Mouse (Mus musculus): ENCODE measurements around the gene 5430403G16Rik.
"Not testable (repeated sequence)": the region's sequence is repeated elsewhere in the genome, so short reads cannot be mapped to it uniquely, and the experiment has no call there.

5430403G16Rik gene

DNA sequence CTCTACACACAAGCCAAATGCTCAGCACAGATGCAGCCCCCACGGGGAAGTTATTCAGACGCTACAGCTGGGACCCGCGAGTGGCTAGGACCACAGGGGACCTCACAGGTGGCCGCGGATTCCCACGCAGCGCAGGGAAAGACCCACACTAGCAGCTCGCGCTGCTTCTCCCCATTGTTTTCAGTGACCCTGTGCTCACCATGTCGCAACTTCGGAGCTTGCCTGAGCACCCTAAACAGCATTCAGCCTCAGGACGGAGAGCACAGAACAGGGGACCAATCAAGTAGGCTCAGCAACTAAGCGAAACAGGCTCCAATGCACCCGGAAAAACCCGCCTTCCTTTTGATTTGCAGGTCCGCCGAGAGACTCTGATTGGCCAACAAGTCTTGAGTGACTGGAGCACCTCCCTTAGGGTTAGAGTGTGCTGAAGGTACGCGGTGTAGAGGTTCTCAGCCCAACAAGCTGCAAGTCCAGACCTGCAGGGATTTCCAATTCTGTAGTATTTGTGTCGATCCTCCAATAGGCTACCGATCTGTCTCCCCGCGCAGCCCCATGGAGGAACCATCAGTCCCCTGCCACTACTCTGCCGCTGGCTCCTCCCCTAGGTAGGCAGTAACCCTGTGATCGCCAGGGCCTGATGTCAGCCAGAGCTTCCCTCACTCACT is at the start of gene 5430403G16Rik:
5430403G16Rik (minus strand) TSS at position 505 of the 665 bp plus-strand sequence.
- DNase-seq (ENCODE audit: low spot score in 2 of 2), result peak; percentile 65 to 77

GRCm38 (mm10) chr5:109717341-109717740 is 26.5 kb upstream of the 5430403G16Rik start:
- not testable (repeated sequence) for DNase-seq (ENCODE audit: low spot score in 2 of 2)

DNA sequence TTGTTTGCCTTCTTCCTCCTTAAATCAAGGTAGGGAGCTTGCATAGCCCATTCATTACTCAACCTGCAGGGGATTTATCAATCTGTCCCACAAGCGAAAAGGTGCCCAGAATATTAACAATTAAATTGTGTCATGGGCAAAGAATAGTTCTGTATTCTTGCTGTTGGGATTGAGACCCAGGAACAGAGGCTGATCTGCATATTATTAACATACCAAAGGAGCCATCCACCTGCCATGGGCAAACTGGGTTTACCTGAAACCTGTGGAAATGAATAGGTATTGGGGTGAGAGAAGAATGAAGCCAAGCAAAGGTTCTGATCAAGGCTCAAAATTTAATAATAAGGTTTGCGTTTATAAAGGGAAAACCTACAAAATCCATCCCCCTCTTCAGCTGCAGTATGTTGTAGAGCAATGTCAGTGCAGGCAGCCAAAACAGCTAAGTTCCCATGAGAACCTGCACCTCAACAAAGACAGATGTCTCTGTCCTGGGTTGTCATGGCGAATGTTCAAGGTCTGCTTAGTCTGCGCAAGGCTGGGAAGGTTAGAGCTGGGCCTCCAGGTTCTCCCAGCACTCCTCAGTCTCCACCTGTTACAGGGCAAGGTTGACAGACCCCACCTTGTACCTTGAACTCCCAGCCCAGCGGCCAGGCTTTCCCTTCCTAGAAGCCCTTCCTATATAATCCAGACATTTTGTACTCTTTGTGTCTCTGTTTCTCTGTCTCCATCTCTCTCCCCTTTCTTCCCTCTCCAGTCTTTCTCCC is 544 bp upstream of the 5430403G16Rik start:
- not testable (repeated sequence) for DNase-seq (ENCODE audit: low spot score in 2 of 2)

DNA sequence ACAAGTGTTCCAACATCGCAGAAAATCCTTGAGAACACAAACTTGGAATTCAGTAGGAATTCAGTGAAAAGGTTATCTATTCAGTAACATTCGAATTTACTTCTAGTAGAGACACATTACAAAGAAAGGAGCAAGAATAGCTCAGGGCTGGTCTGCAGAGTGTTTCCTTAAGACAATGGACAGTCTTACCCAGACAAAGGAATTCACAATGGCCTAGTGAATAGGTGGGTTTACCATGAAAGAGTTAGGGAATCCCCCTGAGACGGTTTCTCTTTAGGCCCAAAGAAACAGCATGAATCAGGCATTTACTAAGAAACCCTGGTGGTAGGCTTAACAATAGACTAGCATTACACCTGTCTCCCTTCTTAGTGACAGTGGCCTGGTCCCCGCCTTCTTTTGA is 7.9 kb downstream of the 5430403G16Rik start:
- DNase-seq (ENCODE audit: low spot score in 2 of 2), result no peak
